Comparison of ENCODE assay signal across 7 mouse cellular contexts in the genomic region with DNA sequence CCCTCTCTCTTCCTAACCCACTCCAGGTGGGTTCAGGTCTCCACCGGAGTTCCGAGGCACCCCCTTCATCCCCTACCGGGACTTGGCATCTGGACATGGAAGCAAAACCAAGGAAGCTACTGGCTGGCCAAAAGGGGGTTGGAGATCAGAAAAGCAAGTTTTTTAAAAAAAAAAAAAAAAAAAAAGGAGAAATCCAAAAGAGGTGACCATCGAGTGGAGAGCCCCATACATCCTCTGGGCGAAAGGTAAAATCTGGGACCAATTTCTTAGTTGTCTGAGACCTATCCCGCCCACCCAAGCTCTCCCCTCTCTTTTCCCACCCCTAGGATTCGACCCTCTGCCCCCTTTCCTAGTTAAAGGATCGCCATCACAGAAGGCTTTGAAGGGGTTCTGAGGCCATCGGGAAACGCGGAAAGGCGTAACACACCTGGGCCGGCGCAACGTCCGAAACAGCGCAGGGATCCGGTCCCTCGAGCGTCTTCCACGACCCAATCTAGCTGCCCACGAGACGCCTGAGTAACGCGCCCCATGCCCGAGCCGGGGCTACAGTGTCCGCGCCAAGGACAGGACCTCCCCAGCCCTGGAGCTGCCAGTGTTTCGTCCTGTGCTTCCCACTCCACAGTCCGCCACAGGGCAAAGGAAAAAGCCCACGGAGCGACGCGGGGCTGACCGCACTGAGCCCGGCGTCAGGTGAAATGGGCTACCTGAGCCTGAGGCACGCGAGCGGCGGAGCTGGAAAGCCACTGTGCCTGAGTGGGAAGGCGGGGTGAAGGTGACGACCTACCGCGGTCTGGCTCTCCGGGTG. TPM values are rescaled to one million over a fixed set of nuclear protein-coding genes. Genes with fewer than 3 reads are reported as not detected.
DNase-seq lines count a peak whose midpoint lies in the region; ATAC-seq and TF ChIP-seq lines count a peak whose summit lies in the region.
"Not testable (repeated sequence)": the region's sequence is repeated elsewhere in the genome, so short reads cannot be mapped to it uniquely, and the experiment has no call there.

No protein-coding gene starts in this region.

- peak; percentile 23 for DNase-seq in ZHBTc4 (ENCODE audit: low read depth, low spot score)
- DNase-seq in heart, embryonic 10.5 days (ENCODE audit: low spot score); hindbrain, postnatal 0 days (ENCODE audit: low spot score); limb, embryonic 14.5 days (ENCODE audit: low spot score): not testable (repeated sequence)

- WGBS in embryonic facial prominence, embryonic 15.5 days, result 2% methylated on average over 23 of the region's 47 CpGs
- WGBS in heart, embryonic 10.5 days, result 3% methylated on average over 23 of the region's 47 CpGs
- WGBS in hindbrain, postnatal 0 days, result 1% methylated on average over 21 of the region's 47 CpGs
- 3% methylated on average over 20 of the region's 47 CpGs for WGBS in limb, embryonic 14.5 days
- 3% methylated on average over 23 of the region's 47 CpGs for WGBS in neural tube, embryonic 12.5 days

- TF ChIP-seq POLR2A in limb, embryonic 14.5 days (IDR thresholded peaks at IDR 0.05; ENCODE audit: borderline replicate concordance, extremely low read depth, insufficient read depth, insufficient read length), result not testable (repeated sequence)

- ATAC-seq in embryonic facial prominence, embryonic 15.5 days (ENCODE audit: insufficient number of reproducible peaks, low FRiP score, low TSS enrichment, low read depth); hindbrain, postnatal 0 days: not testable (repeated sequence)
- peak; percentile 58 for ATAC-seq in limb, embryonic 14.5 days (ENCODE audit: low FRiP score, low read depth)
- ATAC-seq in neural tube, embryonic 12.5 days (ENCODE audit: low FRiP score, low read depth), result peak; percentile 76

- not testable (repeated sequence) for H3K9me3 ChIP-seq in embryonic facial prominence, embryonic 15.5 days (replicated peaks); heart, embryonic 10.5 days; hindbrain, postnatal 0 days (ENCODE audit: low read length); limb, embryonic 14.5 days (ENCODE audit: control insufficient read depth, low read length); megakaryocyte, embryonic 14.5 days; neural tube, embryonic 12.5 days

- H3K9ac ChIP-seq in embryonic facial prominence, embryonic 15.5 days; limb, embryonic 14.5 days (ENCODE audit: low read depth, low read length, severe bottlenecking); neural tube, embryonic 12.5 days: not testable (repeated sequence)
- H3K9ac ChIP-seq in hindbrain, postnatal 0 days (replicated peaks; ENCODE audit: low read length), result peak overlapping the region; percentile 30; the same call in 1 of the 2 replicates

- not testable (repeated sequence) for H3K36me3 ChIP-seq in embryonic facial prominence, embryonic 15.5 days; heart, embryonic 10.5 days; hindbrain, postnatal 0 days (ENCODE audit: insufficient read depth, low read length); limb, embryonic 14.5 days (ENCODE audit: control insufficient read depth, insufficient read depth, low read length); megakaryocyte, embryonic 14.5 days (replicated peaks; ENCODE audit: low read length); neural tube, embryonic 12.5 days

- not testable (repeated sequence) for TF ChIP-seq CTCF in hindbrain, postnatal 0 days (IDR thresholded peaks at IDR 0.05; ENCODE audit: low read depth)

- not testable (repeated sequence) for H3K27ac ChIP-seq in embryonic facial prominence, embryonic 15.5 days (replicated peaks); heart, embryonic 10.5 days; hindbrain, postnatal 0 days; limb, embryonic 14.5 days (replicated peaks; ENCODE audit: low read depth, low read length); neural tube, embryonic 12.5 days

- H3K4me2 ChIP-seq in embryonic facial prominence, embryonic 15.5 days (replicated peaks), result peak overlapping the region; percentile 61
- peak overlapping the region; percentile 52 for H3K4me2 ChIP-seq in hindbrain, postnatal 0 days (ENCODE audit: low read depth, low read length)
- H3K4me2 ChIP-seq in limb, embryonic 14.5 days (replicated peaks; ENCODE audit: low read depth, low read length, severe bottlenecking), result peak overlapping the region; percentile 60
- peak overlapping the region; percentile 59 for H3K4me2 ChIP-seq in neural tube, embryonic 12.5 days (replicated peaks)

- H3K27me3 ChIP-seq in embryonic facial prominence, embryonic 15.5 days; heart, embryonic 10.5 days (ENCODE audit: insufficient read depth, poor library complexity, severe bottlenecking); hindbrain, postnatal 0 days (ENCODE audit: insufficient read depth, low read length); limb, embryonic 14.5 days (ENCODE audit: control insufficient read depth, insufficient read depth, low read length); megakaryocyte, embryonic 14.5 days (replicated peaks); neural tube, embryonic 12.5 days (replicated peaks): not testable (repeated sequence)

- H3K4me1 ChIP-seq in embryonic facial prominence, embryonic 15.5 days; heart, embryonic 10.5 days; hindbrain, postnatal 0 days (ENCODE audit: insufficient read depth, low read length); limb, embryonic 14.5 days (ENCODE audit: control insufficient read depth, insufficient read depth, low read length); megakaryocyte, embryonic 14.5 days; neural tube, embryonic 12.5 days: not testable (repeated sequence)

- peak overlapping the region; percentile 43 for H3K4me3 ChIP-seq in embryonic facial prominence, embryonic 15.5 days (replicated peaks)
- peak overlapping the region; percentile 53 for H3K4me3 ChIP-seq in heart, embryonic 10.5 days
- H3K4me3 ChIP-seq in hindbrain, postnatal 0 days (ENCODE audit: low read length), result peak overlapping the region; percentile 34
- peak overlapping the region; percentile 35 for H3K4me3 ChIP-seq in limb, embryonic 14.5 days (replicated peaks; ENCODE audit: low read length)
- H3K4me3 ChIP-seq in megakaryocyte, embryonic 14.5 days (replicated peaks), result peak overlapping the region; percentile 86
- peak overlapping the region; percentile 28 for H3K4me3 ChIP-seq in neural tube, embryonic 12.5 days

RNA-seq across cellular contexts. Expression of a gene that starts 28.8 kb away (rescaled TPM):
- polyA plus RNA-seq in embryonic facial prominence, embryonic 15.5 days (2015; fragmentation: Nextera tagmentation; extraction: Ambion mirVana), result 10.1 and 12.6 TPM in 2 replicates
- 3.4 and 8.0 TPM in 2 replicates for polyA plus RNA-seq in heart, embryonic 10.5 days (2016; fragmentation: Nextera tagmentation; extraction: Ambion mirVana)
- 5.8 and 7.7 TPM in 2 replicates for total RNA-seq in hindbrain, postnatal 0 days (2014; rRNA removed)
- 9.8 and 10.3 TPM in 2 replicates for polyA plus RNA-seq in hindbrain, postnatal 0 days (2015; fragmentation: Nextera tagmentation; extraction: Ambion mirVana)
- polyA plus RNA-seq in limb, embryonic 14.5 days (2012; rRNA removed), result 3.4 and 4.6 TPM in 2 replicates
- 7.5 and 8.0 TPM in 2 replicates for polyA plus RNA-seq in limb, embryonic 14.5 days (2014; fragmentation: Nextera tagmentation; extraction: Ambion mirVana)
- 0.20 TPM in 1 of 2 replicates, not detected in the other for polyA plus RNA-seq in megakaryocyte, embryonic 14.5 days (2012; ENCODE audit: insufficient read depth, low replicate concordance)
- 4.1 and 4.3 TPM in 2 replicates for polyA plus RNA-seq in neural tube, embryonic 12.5 days (2016; fragmentation: Nextera tagmentation; extraction: Ambion mirVana)

Comparison
In these comparisons a context has a peak if more than half of its experiments do, and no peak if none do; other contexts are left out.
1. H3K4me3 ChIP-seq: peak in every context shown above with its lines; median percentile 86 in megakaryocyte, embryonic 14.5 days; 53 in heart, embryonic 10.5 days; 43 in embryonic facial prominence, embryonic 15.5 days; 35 in limb, embryonic 14.5 days; 34 in hindbrain, postnatal 0 days; 28 in neural tube, embryonic 12.5 days.